Mouse (Mus musculus) splenic B cell, adult 2 months (primary cell): ENCODE measurements around the gene Xrcc1.

ENCODE experiments used
- DNase-seq: peaks from one replicate; pipeline ENCODE4 v3.0.0-alpha.2; 2011; ENCODE audit warnings: low read depth, low spot score
- H3K27me3 ChIP-seq: 2 replicates; pipeline ENCODE4 v1.6.1; 2012; ENCODE audit warnings: mild to moderate bottlenecking, low read length, moderate library complexity, mixed read lengths; ENCODE audit not compliant: control insufficient read depth, poor library complexity, insufficient read depth, severe bottlenecking
- H3K36me3 ChIP-seq: 2 replicates; pipeline ENCODE4 v1.6.1; 2012; ENCODE audit warnings: mild to moderate bottlenecking, low read length, moderate library complexity, mixed read lengths; ENCODE audit not compliant: control insufficient read depth, poor library complexity, insufficient read depth, severe bottlenecking

The Xrcc1 gene

DNA sequence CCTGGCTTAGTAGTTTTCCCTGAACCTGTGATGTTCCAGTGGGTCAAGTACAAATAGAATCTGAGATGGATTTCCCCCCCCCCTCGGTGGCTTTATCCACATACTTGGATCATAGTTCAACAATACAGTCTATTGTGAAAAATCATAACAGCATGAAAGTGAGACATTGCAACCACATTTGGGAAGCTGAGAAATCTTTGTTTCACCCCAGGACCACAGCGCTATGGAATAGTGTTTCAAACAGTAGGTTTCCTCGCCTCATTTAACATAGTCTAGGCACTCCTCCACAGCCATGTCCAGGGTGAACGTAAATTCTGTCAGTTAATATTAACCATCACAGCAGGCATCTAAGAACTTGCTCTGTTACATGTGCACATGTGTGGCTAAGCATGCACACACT is 9.0 kb upstream of the Xrcc1 start:
- peaks cover 9% of the 10 kb centered on the region; the same call in 1 of the 2 replicates for H3K36me3 ChIP-seq
- no peak for DNase-seq

DNA sequence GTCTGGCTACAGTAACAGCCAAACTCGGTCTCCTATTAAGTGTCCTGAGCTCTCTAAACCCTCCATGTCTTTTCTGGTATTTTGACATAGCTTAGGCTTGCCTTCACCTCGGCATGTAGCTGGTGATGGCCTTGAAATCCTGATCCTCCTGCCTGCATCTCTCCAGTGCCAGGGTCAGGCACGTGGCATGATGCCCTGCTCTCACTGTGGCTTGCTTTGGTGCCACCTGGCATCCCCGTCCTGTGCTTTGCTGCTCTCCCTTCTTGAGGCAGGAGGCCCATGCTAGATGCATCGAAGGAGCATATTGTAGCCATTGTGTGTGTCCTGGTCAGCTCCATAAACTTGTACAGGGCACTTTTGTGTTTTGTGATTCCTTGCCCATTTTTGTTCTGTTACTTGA is 8.5 kb upstream of the Xrcc1 start:
- no peak for DNase-seq
- no peaks in the 10 kb centered on the region for H3K27me3 ChIP-seq
- H3K36me3 ChIP-seq: peaks cover 9% of the 10 kb centered on the region; the same call in 1 of the 2 replicates

More for the DNA sequence above, 9.0 kb upstream of the Xrcc1 start:
- no peaks in the 10 kb centered on the region for H3K27me3 ChIP-seq

DNA sequence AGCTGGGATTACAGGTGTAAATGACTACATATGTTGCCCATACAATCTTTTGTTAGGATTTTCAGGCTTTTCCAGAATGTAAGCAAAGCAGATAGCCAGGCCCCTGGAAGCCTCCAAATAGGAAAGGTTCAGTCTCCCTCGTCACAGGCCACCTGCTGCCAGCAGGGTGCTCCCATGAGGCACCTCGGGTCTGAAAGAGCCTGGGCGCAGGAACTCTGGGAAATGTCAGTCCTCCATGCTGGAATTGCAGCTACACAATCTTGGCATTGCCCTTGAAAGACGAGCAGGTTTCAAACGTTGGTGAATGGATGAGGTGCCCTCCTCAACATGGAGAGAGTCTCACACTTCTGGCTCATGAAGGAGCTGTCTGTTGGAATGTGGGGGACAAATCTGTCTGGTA is 7.9 kb upstream of the Xrcc1 start:
- DNase-seq: no peak
- H3K27me3 ChIP-seq: no peaks in the 10 kb centered on the region
- peaks cover 9% of the 10 kb centered on the region; the same call in 1 of the 2 replicates for H3K36me3 ChIP-seq

DNA sequence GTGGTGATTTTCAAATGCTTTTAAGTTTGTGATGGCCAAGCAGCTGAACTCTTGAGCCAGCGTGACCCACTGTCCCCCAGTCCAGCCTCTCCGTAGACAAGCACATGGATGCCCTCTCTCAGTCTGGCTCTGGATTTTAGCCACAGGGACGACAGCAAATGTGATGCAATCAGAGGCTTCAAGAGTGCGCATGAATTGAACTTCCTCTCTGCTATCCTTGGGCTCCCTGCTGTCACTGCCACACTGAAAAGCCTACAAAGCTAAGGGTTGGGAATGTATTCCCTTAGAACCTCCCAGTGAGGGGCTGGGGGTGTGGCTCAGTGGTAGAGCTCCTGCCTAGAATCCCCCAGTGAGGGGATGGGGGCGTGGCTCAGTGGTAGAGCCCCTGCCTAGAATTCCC is 7.4 kb upstream of the Xrcc1 start:
- DNase-seq: no peak
- no peaks in the 10 kb centered on the region for H3K27me3 ChIP-seq
- peaks cover 7% of the 10 kb centered on the region; the same call in 1 of the 2 replicates for H3K36me3 ChIP-seq

DNA sequence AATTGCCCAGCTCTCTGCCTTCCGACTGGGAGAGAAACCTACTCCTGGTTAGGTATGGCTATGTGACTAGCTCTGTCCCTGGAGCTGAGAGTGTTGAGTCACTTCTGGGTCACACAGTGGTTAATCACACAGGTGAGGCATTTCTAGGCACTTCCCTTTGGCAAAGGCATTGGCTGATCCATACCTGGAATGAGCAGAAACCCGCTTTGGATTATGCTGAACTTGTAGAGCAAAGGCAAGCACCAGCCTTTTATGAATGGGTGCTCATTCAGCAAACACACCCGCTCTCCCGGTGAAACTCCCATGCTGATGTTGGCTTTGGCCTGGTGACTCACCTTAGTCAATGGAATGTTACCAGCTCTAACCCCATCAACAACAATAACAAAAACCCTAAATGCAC is 6.4 kb upstream of the Xrcc1 start:
- no peak for DNase-seq
- Histone ChIP-seq H3K27me3 (no peaks in the 10 kb centered on the region), H3K36me3 (peaks cover 3% of the 10 kb centered on the region; the same call in 1 of the 2 replicates)

DNA sequence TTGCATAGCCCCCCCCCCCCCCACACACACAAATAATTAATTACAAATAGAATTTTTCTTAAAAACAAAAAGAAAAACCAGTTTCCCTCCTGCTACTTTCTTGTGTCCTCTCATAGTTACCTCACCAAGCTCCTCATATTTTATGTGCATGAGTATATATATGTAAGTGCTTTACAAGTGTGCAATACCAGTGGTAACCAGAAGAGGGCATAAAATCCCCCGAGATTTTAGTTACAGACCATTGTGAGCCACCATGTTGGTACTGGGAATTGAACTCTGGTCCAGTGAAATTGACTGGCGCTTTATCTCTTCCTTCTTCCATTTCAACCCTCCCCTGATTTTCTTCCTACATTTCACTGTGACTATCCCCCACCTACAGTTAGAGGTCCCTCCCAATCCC is 1.6 kb upstream of the Xrcc1 start:
- Histone ChIP-seq H3K36me3 (no peaks in the 10 kb centered on the region; the same call in 1 of the 2 replicates), H3K27me3 (no peaks in the 10 kb centered on the region)
- DNase-seq: peak; percentile 51

DNA sequence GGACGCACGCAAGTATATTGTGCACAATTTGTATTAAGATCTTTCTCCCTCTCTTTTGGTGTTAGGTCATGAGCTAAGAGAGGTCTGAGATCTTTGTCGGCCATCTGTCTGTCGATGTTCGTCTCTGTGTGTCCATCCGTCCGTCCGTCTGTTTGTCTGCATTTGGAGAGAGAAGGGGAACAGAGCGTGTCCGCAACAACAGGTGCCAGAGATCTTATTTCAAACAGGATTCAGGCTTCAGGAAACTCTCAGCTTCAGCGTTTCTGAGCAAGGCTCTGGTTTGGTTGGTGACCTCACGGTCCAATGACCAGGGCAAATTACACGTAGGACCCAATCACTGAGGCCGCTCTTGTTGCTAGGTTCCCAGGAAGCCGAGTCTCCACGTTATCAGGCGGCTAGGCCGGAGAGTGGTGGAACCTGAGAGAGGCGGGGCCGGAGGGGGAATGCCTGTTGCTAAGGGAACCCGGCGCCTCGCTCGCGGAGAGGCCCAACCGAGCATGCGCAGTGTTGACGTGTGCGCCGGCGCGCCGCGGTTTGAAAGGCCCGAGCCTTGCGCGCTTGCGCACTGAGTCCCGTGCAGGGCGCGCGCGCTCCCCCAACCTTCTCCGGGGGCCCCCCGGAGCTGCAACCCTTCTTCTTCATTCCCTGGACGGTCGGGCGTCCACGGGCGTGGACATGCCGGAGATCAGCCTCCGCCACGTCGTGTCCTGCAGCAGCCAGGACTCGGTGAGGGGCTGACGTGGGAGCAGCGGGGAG is 723 bp downstream of the Xrcc1 start:
- peak; percentile 99 for DNase-seq
- H3K36me3 ChIP-seq: no peaks in the 10 kb centered on the region; the same call in 1 of the 2 replicates
- no peaks in the 10 kb centered on the region for H3K27me3 ChIP-seq

DNA sequence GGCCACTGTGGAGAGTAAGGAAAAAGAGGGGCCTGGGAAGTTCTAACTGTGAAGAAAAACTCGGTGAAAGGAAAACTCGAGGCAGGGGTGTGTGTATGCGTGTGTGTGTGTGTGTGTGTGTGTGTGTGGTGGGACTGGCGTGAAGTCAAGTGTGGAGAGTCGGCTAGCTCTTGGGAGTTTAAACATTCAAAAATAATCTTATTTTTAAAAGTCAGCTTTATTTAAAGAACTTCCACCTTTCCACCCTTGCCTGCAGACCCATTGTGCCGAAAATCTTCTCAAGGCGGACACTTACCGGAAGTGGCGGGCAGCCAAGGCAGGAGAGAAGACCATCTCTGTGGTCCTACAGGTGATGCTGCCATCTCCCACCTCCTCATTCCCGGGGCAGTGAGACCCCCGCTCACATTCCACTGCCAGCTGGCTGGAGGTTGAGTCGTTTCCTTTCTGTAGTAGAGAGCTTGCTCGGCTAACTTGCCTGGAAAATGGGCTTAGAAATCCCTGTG is 1.5 kb downstream of the Xrcc1 start:
- no peak for DNase-seq
- Histone ChIP-seq H3K27me3 (no peaks in the 10 kb centered on the region), H3K36me3 (no peaks in the 10 kb centered on the region; the same call in 1 of the 2 replicates)

DNA sequence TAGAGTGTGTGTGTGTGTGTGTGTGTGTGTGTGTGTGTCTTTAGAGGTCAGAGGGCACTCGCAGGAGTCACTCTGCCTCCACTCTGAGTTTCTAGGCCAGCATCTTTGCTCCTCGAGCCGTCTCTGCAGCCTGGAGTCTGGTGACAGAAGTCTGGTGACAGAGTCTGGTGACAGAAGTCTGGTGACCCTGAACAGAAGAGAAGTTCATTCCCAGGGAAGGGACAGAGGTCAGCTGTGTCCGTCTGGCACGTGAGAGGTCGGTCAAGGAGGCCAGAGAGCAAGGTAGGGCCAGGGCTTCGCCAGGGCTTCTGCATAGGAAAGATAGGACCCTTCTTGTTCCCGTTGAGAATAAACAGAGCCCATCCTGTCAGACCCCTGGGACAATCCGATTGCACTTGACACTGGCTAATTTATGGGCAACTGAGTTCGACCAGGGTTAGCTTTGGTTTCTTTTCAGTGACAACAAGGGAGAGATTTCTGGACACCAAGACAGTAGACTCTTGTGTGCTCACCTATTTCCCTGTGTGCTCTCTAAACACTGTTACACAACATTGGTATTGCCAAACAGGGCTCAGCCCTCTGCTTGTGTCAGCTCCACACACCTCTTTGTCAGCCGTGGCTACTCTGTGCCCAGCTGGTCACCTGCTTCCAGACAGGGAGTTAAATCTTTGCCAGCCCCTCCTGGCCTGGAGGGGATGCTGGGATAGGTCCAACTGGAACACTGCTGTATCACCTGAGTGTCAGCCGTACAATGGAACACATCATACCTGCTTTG is 6.1 kb downstream of the Xrcc1 start:
- no peaks in the 10 kb centered on the region; the same call in 1 of the 2 replicates for H3K36me3 ChIP-seq
- H3K27me3 ChIP-seq: no peaks in the 10 kb centered on the region
- DNase-seq: no peak

DNA sequence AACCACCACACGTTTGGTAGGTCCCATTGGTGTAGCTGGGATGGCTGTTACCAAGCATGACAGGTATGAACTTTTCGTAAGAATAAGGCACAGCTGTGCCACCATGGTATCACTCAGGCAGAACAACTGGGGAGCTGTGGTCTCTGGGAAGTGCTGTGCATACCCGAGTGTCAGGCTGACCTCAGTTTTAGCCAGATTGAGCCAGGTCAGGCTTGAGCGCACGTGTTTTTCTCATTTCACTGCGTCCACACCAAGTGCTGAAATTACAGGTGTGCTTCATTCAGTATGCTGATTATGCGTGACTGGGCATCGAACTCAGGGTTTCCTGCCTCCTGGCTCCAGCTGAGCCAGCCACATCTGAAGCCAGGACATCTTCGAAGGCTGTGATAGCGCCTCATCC is 9.7 kb downstream of the Xrcc1 start:
- DNase-seq: peak; percentile 24
- Histone ChIP-seq H3K27me3 (no peaks in the 10 kb centered on the region), H3K36me3 (no peaks in the 10 kb centered on the region)

DNA sequence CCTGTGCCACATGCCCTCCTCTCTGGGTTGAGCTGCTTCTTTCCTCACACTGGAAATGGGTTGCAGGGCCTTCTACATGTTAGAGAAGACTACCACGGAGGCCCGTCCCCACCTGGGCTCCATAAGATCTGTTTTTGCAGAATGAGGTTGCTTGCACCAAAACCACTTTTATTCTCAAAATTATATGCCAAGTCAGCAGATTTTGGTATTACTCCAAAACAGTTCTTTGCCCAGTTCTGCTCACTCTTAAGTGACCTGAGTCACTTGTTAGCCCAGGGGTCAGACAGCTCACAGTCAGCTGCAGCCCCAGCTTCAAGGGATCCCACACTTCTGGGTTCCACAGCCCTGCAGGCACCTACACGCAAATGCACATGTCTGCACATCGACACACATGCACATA is 15.4 kb downstream of the Xrcc1 start:
- Histone ChIP-seq H3K27me3 (no peaks in the 10 kb centered on the region), H3K36me3 (no peaks in the 10 kb centered on the region)
- no peak for DNase-seq

DNA sequence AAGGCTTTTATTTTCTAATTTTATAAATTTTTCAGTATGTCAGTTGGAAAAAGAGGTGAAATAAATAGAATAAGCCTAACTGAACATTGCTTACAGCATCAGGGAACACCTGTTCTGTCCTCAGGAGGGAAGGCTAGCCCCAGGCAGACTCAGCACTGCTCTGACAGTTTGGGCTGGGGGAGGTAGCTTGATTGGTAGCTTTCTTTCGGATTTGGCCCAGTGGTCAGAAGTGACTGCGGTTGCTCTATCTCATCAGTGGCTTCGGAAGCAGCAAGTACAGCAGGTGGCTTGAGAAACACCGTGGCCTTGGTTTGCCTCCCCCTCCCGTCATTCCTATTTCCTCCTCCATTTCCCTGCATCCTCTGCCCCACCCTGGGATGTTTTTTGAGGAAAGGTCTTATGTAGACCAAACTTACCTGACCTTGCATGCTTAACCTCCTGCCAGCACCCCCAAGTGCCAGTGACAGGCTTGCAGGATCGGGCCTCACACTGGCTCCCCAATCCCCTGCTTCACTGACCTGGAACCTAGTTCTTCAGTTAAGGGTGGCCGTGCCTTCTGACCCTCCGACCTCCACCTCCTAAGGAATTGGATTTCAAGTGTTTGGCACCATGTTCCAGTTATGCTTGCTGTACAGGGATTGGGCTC is 17.2 kb downstream of the Xrcc1 start:
- no peak for DNase-seq
- H3K27me3 ChIP-seq: no peaks in the 10 kb centered on the region
- no peaks in the 10 kb centered on the region; the same call in 1 of the 2 replicates for H3K36me3 ChIP-seq

DNA sequence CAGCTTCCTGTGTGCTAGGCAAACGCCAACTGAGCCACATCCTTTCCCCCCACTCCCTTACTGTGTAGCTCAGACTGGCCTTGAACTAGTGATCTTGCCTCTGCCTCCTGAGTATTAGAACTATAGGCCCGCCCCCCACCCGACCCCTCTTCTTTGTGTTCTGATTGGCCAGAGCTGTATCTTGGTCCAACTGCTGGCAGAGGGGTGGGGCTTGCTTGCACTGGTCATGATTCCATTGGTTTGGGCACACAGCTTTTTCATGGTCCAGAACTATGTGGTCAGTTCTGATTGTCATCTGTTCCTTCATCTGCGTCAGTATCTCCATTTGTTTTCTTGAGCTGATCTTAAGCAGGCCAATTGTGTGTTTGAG is 17.7 kb downstream of the Xrcc1 start:
- Histone ChIP-seq H3K27me3 (no peaks in the 10 kb centered on the region), H3K36me3 (no peaks in the 10 kb centered on the region; the same call in 1 of the 2 replicates)
- no peak for DNase-seq

DNA sequence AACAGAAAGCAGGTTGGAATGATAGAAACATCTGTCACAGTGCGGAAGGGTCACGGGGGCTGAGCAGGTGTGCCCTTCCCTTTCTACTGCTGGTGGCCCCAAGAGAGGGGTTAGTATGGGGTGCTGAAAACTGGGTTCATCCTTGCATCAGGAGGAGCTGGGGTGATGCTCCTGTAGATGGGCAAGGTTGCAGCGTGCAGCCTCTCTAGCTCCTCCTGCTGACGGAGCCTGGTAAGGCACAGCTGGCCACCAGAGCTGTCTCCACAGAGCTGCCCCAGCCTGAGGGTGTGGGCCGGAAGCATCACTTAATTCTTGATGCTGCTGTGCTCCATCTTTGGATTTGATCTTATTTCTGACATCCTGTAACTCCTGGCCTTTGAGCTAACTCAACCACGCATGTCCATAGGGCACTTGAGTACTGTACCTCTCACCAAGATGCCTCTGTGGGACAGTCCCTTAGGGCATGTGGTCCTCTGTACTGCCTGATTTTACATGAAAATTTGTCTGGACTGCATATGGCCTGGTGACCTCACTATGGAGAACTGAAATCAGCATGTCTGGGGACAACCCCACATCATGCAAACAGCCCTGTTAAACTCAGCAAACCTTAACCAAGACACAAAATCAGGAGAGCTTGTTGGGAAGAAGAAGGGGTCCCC is 18.6 kb downstream of the Xrcc1 start:
- Histone ChIP-seq H3K27me3 (no peaks in the 10 kb centered on the region), H3K36me3 (no peaks in the 10 kb centered on the region; the same call in none of the 2 replicates)
- DNase-seq: peak; percentile 91
